Mouse (Mus musculus) heart, adult 9 months (tissue): ENCODE measurements at regions not wholly inside any gene's neighbourhood (a gene's known extent, or its start where the extent isn't known, plus 50 kb on each side); places are given as distances from the start of the nearest gene placed in this dataset.

Source experiments
- DNase-seq, 2 experiments: peaks; one replicate each; pipeline ENCODE4 v3.0.0; 2022; ENCODE audit warnings: low spot score in 2 of 2

DNA sequence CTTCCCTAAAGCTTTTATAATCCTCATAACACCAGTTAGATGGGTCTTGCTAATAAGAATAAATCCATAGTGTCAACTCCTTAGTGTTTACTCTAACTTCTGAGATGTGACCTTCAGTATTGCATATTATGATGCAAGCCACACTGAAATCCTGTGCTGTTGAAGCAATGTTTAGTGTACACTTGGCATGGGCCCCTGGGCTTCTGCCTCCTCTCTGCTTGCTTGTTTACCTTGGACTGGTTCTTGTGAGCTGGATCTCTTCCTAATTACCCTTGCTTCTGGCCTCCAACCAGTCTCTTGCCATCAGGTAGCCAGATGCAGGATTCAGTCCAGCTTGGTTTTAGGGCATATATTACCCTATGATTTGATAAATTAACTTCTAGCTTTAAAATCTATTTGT, 57.0 kb downstream of the Rgs2 start:
- no peak for DNase-seq

DNA sequence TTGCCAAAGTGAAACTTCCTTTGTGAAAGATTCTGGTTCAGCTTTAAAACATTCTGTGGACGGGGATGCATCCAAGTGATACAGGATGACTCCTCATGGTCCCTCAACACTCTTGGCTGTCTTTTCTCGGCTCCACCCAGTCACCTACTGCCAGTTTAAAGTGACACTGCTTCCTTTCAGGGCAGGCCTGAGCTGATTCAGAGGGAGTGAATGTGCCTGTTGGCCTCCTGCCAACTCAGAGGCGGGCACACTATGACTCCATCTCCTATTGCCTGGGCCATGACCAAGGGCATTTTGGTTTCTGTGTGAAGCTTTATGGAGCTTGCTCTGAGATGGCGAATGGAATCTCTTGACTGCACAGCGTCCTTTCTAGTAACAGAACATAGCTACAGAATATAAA, 62.5 kb downstream of the Rgs2 start:
- peak; percentile 19 to 58 for DNase-seq

DNA sequence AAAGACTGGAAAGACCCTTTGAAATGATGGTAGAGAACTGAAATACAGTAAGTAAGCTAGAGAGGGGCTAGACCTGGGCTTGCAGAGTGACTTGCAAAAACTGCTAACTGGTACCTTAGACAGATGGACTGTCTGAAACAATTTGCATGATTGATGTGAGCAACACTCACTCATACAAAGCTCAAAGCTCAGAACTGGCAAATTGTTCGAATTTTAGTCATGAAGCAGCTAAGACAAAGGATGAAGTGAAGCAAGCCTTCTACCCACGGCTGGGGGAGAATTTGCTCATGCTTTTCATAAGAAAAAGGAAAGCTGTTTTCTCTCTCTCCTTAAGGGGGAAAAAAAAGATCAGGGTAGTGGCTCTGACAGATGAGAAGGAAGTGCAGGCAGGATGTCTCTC, 64.5 kb downstream of the Rgs2 start:
- no peak for DNase-seq

DNA sequence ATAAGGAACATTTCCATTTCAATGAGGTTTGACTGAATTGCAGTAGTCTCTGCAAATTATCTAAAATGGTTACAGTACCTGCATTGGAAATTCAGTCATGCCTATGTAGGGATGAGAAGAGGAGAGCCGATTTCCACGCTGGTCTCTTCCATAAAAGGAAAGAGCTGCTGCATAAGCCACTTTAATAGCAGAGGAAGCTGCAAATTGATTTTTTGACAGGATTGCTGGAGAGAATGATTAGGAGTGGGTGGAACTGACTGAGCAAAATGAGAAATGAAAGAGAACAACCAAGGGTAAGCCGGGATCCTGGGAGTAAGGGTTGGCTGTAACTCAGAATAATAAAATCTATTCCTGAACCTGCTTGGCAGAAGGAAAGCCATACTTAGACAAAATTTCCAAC, 65.4 kb downstream of the Rgs2 start:
- no peak for DNase-seq

DNA sequence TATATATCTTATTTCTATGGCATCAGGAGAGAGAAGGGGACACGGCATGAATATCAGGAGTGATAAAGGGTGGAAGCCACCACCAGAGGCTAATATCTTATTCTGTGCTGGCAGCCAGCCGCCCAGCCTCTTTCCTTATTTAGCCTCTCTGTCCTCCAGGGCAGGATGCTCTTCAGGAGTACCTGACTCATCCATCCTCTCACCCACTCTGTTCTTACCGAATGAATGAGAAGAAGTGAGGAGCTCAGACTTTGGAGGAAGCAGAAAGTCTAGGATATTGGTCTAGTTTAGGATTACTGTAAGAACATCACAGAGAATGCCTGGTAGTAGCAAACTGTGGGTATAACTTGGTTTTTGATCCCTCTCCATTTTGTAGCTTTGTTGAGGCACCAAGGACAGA, 73.2 kb downstream of the Rgs2 start:
- no peak for DNase-seq

DNA sequence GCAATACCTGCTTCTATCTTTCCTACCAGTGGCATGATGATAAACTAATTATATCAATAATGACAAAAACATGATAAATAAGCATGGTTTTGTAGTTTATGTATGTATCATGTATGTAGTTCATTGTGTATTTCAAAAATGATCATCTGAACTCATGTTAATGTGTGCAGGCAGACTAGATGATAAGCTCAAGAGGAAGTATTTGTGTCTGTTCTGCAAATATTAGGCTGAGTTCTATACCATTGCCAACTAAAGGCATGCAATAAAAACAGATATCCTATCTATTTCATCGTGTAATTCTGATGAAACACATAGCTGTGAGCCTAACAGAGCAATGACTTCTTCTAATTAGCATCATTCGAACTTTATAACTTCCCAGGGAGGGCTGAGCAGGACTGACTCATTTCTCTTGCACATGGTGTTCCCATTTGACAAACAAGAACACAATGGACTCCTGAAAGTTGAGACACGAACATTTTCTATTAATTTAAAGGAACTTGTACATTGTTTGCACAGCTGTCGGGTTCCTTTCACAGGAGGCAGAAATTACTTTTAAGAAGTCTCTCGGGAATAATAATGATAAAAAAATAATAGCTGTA, 74.3 kb downstream of the Rgs2 start:
- no peak for DNase-seq

DNA sequence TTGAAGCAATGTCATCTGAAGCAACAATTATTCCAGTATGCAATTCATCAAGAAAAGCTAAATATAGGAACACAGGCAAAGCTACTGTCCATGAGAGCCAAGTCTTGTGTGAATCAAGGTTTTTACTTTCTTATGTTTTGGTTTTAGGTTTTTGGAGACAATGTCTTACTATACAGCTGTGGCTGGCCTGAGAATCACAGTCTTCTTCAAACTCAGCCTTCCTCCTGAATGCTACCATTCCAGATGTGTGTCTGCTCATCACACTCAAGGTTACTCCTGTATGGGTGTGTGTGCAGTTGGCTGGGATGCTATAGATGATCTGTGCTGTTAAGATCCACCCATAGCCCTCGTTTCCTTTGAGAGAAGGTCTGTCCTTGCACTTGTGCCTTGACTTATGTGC, 81.5 kb downstream of the Rgs2 start:
- no peak for DNase-seq

DNA sequence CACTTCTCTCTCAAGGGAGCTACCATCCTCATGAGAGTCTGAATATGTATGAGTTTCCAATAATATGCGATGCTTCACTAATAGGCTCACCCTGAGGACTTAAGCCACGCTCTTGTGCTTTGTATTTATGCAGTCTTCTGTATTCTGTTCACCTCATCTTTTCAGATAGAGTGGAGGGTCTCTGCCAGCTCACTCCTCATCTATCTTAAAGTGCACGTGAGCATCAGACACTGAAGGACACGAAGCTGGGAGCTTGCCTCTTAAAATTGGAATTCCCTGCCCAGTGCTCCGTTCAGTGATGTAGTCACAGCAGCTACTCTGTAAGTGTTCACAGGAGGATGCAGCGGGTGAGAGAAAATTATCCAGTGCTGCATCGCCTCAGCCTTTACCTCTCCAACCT, 83.7 kb downstream of the Rgs2 start:
- no peak for DNase-seq

DNA sequence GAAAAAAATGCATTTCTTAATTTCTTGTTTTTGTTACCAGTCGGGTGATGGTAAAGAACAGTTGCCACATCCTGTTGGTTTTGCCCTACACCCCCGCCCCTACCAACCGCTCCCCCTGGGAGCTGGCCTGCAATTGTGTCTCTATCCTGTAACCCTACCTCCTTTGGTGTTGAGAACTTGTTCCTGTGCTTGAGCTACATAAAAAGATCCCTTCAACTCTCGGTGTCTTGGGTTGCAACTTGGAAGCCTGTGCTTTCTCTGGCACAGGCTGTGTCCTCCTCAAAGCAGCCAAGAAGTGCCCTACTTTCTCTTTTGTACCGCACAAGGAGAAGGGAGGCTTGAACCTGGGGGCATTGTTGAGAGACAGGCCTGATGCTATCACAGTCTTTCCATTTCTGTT, 85.0 kb downstream of the Rgs2 start:
- DNase-seq = no peak

DNA sequence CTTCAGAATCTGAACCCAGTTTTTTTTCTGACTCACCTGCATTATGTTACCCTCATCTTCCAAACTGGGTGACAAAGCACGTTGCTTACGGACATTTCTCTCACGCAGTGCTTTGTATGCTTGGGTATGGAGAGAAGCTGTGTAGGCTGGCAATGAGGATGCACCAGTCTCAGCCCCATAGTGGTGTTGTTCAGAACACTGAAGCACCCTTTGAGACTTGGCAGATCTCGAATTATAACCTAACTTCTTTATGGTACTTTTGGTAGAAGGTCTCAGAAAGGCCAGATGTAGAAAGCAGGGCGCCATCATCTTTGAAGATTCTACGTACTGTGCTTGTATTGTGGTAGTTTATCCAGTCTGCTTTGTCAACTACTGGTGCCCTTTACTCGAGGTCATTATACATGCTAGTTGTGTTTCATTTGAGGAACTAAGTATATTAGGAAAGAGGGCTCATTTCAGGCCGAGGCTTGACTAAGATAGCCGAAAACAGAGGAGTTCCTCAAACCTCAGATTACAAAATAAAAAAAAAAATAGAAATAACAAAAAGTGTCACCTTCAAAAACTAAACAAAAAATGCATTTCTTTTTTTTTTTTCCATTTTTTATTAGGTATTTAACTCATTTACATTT, 85.7 kb downstream of the Rgs2 start:
- DNase-seq = no peak

DNA sequence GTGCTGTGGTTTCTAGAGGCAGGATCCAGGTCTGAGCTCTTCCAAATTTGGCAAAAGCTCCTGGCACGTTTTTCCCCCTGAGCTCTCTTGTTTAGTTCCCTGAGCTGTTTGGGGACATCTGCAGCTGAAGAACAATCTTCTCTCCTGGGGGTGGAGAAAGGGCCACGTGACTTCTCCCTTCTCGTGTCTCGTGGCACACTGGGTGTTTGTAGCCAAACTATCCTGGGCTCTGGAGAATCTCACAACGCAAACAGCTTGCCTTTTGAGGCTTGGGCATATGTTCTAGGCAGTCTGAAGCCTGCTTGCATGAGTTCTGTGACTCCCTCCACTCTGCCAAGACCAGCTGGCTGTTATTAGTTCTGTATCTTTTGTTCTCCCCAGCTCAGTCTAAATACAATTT, 86.3 kb downstream of the Rgs2 start:
- peak; percentile 44 to 59 for DNase-seq

DNA sequence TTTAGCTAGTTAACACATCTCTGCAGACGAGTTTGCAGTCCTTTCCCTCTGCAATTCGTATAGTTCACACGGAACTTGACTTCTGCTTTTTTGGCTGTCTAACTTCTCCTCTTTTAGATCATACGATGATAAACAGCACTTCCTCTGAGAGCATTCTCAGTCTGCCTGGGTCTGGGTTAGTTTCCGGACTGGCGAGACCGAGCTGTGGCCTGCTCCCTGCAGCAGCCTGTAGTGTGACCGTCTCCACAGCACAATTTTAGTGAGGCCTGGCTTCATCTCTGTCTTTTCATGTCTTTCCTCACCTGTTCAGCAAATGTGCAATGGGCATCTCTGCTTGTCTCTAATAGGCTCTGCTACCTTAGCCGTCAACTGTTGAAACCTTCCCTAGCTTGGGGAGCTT, 87.4 kb downstream of the Rgs2 start:
- peak; percentile 37 to 60 for DNase-seq

DNA sequence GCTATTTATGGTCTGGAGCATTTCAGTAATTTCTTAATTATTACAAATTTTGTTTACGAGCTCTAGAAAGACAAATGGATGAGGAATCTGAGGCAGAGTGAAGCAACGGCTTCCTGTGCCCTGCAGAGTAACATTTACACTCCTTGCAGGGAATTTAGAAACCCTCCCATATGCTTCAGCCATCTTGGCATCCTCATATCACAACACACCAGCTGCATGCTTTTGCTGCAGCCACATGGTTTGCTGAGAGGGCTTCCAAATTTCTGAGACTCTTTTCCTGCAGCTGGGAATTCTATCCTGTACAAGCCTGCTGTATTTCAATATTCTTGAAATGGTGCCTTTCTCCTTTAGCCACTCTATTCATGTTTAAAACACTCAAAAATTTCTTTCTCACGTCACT, 91.4 kb downstream of the Rgs2 start:
- DNase-seq = no peak

DNA sequence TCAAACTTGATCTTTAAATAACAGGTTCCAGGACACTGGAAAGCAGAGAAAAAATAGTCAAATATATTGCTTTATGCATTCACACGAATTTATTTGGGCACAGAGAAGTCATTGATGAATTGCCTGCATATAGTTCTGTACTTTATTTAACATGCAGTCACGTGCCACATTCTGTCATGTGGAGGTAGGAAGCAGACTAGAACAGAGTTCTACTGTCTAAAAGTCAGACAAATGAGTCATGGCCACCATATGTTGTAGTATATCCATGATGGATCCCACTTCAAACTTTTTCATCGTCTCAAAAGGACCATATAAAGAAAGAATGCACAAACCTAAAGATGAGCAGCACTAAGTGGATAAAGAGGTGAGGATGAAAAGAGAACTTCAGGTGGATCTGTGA, 92.7 kb downstream of the Rgs2 start:
- DNase-seq = no peak

DNA sequence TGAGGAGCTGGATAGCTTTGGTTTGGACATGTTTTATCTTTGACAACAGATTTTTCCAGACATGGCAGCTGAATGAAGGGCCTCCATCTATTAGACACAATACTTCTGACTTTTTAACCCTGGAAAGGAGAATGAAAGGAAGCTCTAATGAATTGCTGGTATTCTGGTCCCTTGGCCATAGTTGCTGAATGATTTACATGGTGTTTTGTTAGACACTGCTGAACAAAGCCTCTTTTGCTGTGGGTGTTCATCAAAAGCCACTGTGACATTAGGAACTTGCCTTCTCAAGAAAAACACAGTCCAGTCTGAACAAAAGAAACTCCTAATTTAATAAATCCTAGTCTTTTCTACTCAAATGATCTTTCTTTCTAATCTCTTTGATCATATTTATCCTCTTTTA, 93.4 kb downstream of the Rgs2 start:
- DNase-seq = no peak

DNA sequence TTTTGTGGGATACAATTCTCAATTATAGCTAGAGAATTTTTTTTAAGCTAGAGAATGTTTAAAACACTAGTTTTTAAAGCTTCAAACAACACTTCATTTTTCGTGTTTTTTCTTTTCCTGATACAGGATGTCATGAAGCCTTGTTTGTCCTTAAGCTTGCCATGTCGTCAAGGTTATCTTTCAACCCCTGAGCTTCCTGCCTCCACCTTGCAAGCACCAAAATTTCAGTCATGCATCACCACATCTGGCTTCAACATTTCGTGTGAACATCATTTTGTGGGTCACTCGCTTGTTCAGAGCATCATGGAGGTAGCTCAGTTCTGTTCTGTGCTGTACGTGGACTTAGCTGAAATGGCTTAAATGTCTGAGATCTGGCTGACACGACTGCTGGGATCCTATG, 96.6 kb downstream of the Rgs2 start:
- DNase-seq = no peak

DNA sequence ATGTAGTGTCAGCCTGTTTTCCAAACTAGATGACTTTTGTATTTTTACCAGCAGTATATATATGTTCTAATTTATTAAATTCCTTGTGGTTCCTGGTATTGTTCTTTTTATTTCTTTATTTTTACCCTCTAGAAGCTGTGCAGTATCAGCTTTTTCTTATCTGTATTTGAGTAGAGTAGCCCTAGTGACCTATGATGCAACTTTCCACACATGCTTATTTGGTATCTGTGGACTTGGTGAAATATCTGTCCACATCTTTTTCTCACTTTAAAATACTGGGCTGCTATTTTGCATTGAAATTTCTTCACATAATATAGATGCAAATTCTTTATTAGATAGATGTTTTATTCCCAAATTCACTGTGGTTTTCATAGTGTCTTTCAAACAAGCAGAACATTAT, 97.1 kb downstream of the Rgs2 start:
- DNase-seq = no peak

DNA sequence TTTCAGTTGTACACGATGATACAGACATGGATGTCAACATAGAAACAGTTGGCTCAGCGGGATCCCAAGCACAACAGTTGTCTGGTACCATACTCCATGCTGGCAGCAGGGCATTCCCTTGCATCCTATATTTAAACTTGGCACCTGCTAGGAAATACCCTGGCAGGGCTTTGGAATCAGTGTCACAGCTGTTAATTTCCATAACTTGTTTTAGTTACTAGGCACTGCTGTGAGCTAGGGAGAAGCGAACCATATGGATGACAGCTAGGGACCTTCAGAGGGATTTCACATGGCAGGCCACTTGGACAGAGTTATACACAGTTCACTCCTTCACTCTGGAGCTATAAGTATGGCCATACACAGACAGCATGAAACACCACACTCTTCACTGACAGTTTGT, 100.0 kb downstream of the Rgs2 start:
- no peak for DNase-seq

DNA sequence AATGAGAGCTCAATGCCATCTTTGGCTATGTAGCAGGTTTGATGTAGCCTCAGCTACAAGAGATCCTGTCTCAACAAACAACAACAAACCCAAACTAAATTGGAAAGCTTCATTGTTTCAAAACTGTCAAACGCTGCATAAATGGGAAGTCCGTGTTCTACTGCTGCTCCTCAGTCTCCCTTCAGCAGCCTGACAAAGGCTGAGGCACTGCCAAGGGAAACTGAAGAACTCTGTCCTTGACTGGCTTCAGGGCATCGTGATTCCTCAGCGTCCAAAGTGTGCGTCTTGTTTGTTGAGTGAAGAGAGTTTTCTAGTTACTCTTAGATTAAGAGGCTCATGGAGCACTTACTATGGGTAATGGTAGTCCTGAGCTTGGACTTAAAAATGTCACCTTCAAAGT, 100.7 kb downstream of the Rgs2 start:
- no peak for DNase-seq

DNA sequence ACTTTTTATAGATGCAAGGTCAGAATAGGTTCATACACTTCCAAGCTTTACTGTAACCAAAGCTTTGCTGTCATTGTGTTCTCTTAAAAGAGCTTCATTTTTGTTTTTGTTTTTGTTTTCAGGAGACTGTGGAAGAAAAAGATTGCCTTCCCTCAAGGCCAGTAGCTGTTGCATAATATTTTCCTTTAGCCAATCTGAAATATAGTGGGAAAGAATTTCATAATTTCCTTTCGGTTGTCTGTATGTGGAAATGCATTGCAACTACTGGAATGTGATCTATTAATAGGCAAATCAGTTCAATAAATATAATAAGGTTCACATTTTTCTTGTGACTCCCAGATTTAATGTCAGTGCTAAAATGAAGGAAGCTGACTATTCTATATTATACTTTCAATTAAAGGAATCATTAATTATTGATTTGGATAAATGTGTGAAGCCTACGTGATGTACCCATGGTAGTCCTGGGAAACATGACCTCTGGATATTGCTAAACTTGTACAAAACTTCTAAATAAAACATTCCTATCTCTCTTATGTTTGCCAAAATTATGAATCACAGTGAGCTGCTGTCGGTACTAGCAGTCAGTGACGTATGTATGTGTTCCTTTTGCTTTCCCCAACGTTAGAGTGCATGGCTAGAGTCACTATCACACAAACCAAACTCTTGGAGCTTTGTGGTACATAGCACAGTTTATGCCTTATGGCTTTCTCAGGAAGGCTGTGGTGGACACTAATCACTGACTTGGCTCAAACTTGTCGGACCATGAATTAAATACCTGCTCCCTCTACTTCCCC, 102.6 kb downstream of the Rgs2 start:
- DNase-seq = no peak

DNA sequence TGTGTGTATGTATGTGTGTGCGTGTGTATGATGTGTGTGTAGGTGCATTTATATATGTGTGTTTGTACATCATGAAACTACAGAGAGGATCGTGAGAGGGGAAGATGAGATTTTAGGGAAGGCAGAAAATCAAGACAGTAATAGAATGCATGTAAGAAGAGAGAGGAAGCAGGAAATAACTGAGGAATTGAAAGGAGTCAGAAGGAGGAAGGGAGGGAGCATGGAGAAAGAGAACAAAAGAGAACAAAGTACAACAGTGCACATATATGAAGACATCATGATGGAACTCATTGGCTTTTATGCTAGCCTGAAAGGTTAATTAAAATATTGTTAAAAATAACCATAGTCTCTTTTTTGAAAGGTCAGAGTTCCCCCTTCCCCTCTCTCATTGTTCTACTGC, 111.4 kb downstream of the Uchl5 start:
- DNase-seq = no peak

DNA sequence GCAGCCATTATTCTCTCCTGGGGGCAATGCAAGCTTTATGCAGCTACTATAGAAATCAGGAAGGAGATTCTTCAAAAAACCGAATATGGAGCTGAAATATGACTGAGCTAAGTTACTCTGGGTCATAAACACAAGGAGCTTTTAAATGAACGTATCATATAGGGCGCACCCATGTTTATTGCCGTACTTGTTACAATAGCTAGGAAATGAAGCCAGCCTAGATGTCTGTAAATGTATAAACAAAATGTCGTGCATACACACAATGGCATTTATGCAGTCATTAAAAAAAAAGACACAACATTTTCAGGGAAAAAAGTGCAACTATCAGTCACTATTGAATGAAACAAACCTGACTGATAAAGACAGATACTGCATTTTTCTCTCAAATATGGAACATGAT, 111.0 kb downstream of the Uchl5 start:
- DNase-seq = no peak

DNA sequence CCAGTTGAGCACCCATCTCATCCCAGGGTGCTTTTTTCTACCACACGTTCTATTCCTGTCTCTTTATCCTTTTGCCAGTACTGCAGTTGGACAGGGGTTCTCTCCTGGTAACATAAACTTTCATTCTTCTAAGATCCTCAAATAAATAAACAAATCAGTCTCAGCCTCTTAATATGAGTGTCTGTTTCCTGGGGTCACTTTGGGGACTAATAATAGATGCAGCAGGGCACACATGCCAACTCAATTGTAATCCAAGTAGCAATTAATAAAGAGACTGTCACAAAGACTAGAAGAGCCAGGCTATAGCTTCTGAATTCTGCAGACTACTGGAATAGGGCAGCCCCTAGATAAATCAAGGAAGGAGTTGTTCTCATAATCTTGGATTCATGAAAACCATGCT, 108.9 kb downstream of the Uchl5 start:
- no peak for DNase-seq
